ENCODE assay signal across 26 mouse cellular contexts in the genomic region with DNA sequence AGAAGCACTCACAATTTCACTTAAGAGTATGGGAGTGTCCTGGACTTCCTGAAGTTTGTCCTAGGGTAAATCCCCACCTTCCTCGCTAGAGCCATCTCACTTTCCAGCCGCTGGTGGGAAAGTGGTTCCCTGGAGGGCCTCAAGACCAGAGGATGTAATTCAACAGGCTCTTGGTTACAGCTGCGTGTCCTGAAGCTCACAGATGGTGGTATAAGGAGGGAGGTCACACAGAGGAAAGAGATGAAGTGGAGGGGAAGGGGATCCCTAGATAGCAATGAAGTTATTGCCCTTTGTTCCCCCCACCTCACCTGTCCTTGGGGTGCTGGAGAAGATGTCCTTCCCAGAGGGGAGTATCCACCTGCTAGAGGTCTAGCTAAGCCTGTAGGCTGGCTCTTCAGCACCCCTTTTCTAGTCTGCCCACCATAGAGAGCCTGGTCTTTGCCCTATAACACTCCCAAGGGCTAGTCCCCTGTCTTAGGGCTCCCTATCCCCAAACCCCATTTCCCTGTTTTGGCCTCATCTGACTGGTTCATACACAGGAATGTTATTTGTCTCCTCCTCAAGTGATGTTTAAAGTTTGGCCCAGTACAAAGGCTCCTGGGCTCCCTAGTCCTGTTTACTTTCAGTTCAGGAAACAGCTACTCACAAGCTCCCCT. TPM values are rescaled to one million over a fixed set of nuclear protein-coding genes. Genes with fewer than 3 reads are reported as not detected.
DNase-seq lines count a peak whose midpoint lies in the region; ATAC-seq and TF ChIP-seq lines count a peak whose summit lies in the region.
"Had no signal": no experiment of that assay in that cellular context is flagged by ENCODE, and none has a peak within 500 bp of the region (broad histone marks: within the 10 kb centered on the region; RNA-seq: fewer than 3 reads in every experiment).

No protein-coding gene starts in this region.

- H3K36me3 ChIP-seq in intestine, embryonic 14.5 days (ENCODE audit: control insufficient read depth, insufficient read depth, low read length) = no peaks in the 10 kb centered on the region
- no peaks in the 10 kb centered on the region for H3K36me3 ChIP-seq in intestine, postnatal 0 days (ENCODE audit: control insufficient read depth, insufficient read depth)
- H3K36me3 ChIP-seq in embryonic facial prominence, embryonic 10.5 days (replicated peaks) = no peaks in the 10 kb centered on the region
- H3K36me3 ChIP-seq in limb, embryonic 11.5 days (ENCODE audit: control insufficient read depth, insufficient read depth, low read length) = no peaks in the 10 kb centered on the region
- no peaks in the 10 kb centered on the region for H3K36me3 ChIP-seq in lung, postnatal 0 days (ENCODE audit: insufficient read depth, low read length)
- H3K36me3 ChIP-seq: embryonic facial prominence, embryonic 12.5 days; forebrain, embryonic 12.5 days; heart, embryonic 15.5 days; intestine, embryonic 15.5 days had no signal

- 5% methylated on average over 3 of the region's 3 CpGs for WGBS in intestine, embryonic 14.5 days
- WGBS in intestine, postnatal 0 days = 6% methylated on average over 3 of the region's 3 CpGs
- under 1% methylated on average over 3 of the region's 3 CpGs for whole genome bisulfite sequencing in embryonic facial prominence, embryonic 10.5 days
- WGBS in limb, embryonic 11.5 days = 2% methylated on average over 3 of the region's 3 CpGs
- 2% methylated on average over 3 of the region's 3 CpGs for WGBS in lung, postnatal 0 days

- no peak for DNase-seq in gastrocnemius, adult 2 months
- DNase-seq in gastrocnemius, postnatal 10 days = no peak
- peak; percentile 57 for DNase-seq in intestine, embryonic 14.5 days (ENCODE audit: low spot score)
- peak; percentile 18 for DNase-seq in embryonic facial prominence, embryonic 10.5 days (ENCODE audit: low spot score)
- peak; percentile 42 for DNase-seq in limb, embryonic 11.5 days (ENCODE audit: low spot score)
- no peak for DNase-seq in lung, postnatal 0 days (ENCODE audit: low spot score)
- DNase-seq: adrenal gland, postnatal 25 days; cerebellum, adult 18-20 months; cerebellum, adult 9-11 months; cerebellum, postnatal 36 days; gastrocnemius, postnatal 36 days; heart, postnatal 14 days had no signal

- H3K4me1 ChIP-seq in intestine, embryonic 14.5 days (replicated peaks; ENCODE audit: control insufficient read depth, insufficient read depth, low read length) = peaks cover 6% of the 10 kb centered on the region
- 0 out of 2 replicates have a peak, but pooled peaks cover 5% of the 10 kb centered on the region for H3K4me1 ChIP-seq in intestine, postnatal 0 days (replicated peaks; ENCODE audit: control insufficient read depth, insufficient read depth, low read length)
- peaks cover 33% of the 10 kb centered on the region for H3K4me1 ChIP-seq in embryonic facial prominence, embryonic 10.5 days
- H3K4me1 ChIP-seq in limb, embryonic 11.5 days (ENCODE audit: control insufficient read depth, insufficient read depth, low read length) = peaks cover 12% of the 10 kb centered on the region; the same call in 1 of the 2 replicates
- no peaks in the 10 kb centered on the region; the same call in 1 of the 2 replicates for H3K4me1 ChIP-seq in lung, postnatal 0 days (ENCODE audit: insufficient read depth, low read depth, low read length)

- peaks cover 100% of the 10 kb centered on the region for H3K27me3 ChIP-seq in intestine, embryonic 14.5 days (replicated peaks; ENCODE audit: control insufficient read depth, insufficient read depth, low read length)
- H3K27me3 ChIP-seq in intestine, postnatal 0 days (replicated peaks; ENCODE audit: control insufficient read depth, insufficient read depth, low read length) = peaks cover 99% of the 10 kb centered on the region
- H3K27me3 ChIP-seq in embryonic facial prominence, embryonic 10.5 days (replicated peaks; ENCODE audit: low read depth, poor library complexity, severe bottlenecking) = peaks cover 100% of the 10 kb centered on the region
- H3K27me3 ChIP-seq in limb, embryonic 11.5 days (ENCODE audit: control insufficient read depth, insufficient read depth, low read length) = peaks cover 91% of the 10 kb centered on the region
- peaks cover 91% of the 10 kb centered on the region for H3K27me3 ChIP-seq in lung, postnatal 0 days (replicated peaks; ENCODE audit: insufficient read depth, low read length)
- H3K27me3 ChIP-seq: CH12.LX had no signal

- H3K4me2 ChIP-seq in intestine, embryonic 14.5 days (ENCODE audit: low read length) = no peak overlapping the region
- H3K4me2 ChIP-seq in intestine, postnatal 0 days (replicated peaks; ENCODE audit: low read depth) = no peak overlapping the region
- H3K4me2 ChIP-seq in limb, embryonic 11.5 days (ENCODE audit: low read depth, severe bottlenecking) = no peak overlapping the region
- no peak overlapping the region for H3K4me2 ChIP-seq in lung, postnatal 0 days (replicated peaks; ENCODE audit: low read depth, low read length)
- H3K4me2 ChIP-seq: embryonic facial prominence, embryonic 12.5 days; forebrain, embryonic 12.5 days; heart, embryonic 11.5 days; heart, embryonic 15.5 days; intestine, embryonic 15.5 days had no signal

- no peak for TF ChIP-seq CTCF in gastrocnemius, adult 2 months (IDR thresholded peaks at IDR 0.05)
- no peak for TF ChIP-seq CTCF in intestine, postnatal 0 days (IDR thresholded peaks at IDR 0.05; ENCODE audit: low read depth)
- no peak for TF ChIP-seq CTCF in lung, postnatal 0 days (IDR thresholded peaks at IDR 0.05)

- TF ChIP-seq EP300 in lung, postnatal 0 days (IDR thresholded peaks at IDR 0.05) = no peak

- ATAC-seq in intestine, embryonic 14.5 days (replicated peaks; ENCODE audit: low FRiP score, low TSS enrichment, low read depth) = no peak
- ATAC-seq in intestine, postnatal 0 days = no peak
- ATAC-seq in limb, embryonic 11.5 days (ENCODE audit: insufficient number of reproducible peaks, low FRiP score, low TSS enrichment, low read depth) = no peak
- no peak for ATAC-seq in lung, postnatal 0 days
- ATAC-seq: activated CD4-positive, CD25-positive, alpha-beta regulatory T cell, adult 4 months; forebrain, embryonic 16.5 days; hindbrain, embryonic 16.5 days; intestine, embryonic 15.5 days; Patski had no signal

- peak overlapping the region; percentile 84 for H3K4me3 ChIP-seq in gastrocnemius, adult 2 months
- no peak overlapping the region for H3K4me3 ChIP-seq in intestine, embryonic 14.5 days (ENCODE audit: low read depth, low read length)
- H3K4me3 ChIP-seq in intestine, postnatal 0 days (ENCODE audit: low read depth, low read length) = no peak overlapping the region
- H3K4me3 ChIP-seq in embryonic facial prominence, embryonic 10.5 days = no peak overlapping the region
- H3K4me3 ChIP-seq in limb, embryonic 11.5 days (ENCODE audit: low read depth, low read length) = no peak overlapping the region
- no peak overlapping the region for H3K4me3 ChIP-seq in lung, postnatal 0 days (ENCODE audit: low read depth, low read length)
- H3K4me3 ChIP-seq: embryonic facial prominence, embryonic 12.5 days; forebrain, embryonic 12.5 days; intestine, embryonic 15.5 days had no signal

- no peak overlapping the region for H3K9ac ChIP-seq in intestine, embryonic 14.5 days (ENCODE audit: low read length)
- H3K9ac ChIP-seq in intestine, postnatal 0 days (ENCODE audit: low read depth, low read length) = no peak overlapping the region
- no peak overlapping the region for H3K9ac ChIP-seq in limb, embryonic 11.5 days (ENCODE audit: low read length)
- H3K9ac ChIP-seq in lung, postnatal 0 days (replicated peaks; ENCODE audit: low read depth) = no peak overlapping the region
- H3K9ac ChIP-seq: embryonic facial prominence, embryonic 12.5 days; forebrain, embryonic 12.5 days; heart, embryonic 15.5 days; intestine, embryonic 15.5 days had no signal

- intact Hi-C loops in gastrocnemius, adult 2 months (cut with DNase I) = loop anchor here (10.0 kb wide), 1 partner anchor 355 kb away; no protein-coding TSS in a partner anchor

- H3K9me3 ChIP-seq in intestine, embryonic 14.5 days (ENCODE audit: control insufficient read depth, low read length) = no peaks in the 10 kb centered on the region
- H3K9me3 ChIP-seq in intestine, postnatal 0 days (ENCODE audit: control insufficient read depth) = no peaks in the 10 kb centered on the region
- no peaks in the 10 kb centered on the region for H3K9me3 ChIP-seq in embryonic facial prominence, embryonic 10.5 days
- H3K9me3 ChIP-seq in limb, embryonic 11.5 days (ENCODE audit: control insufficient read depth, low read length) = no peaks in the 10 kb centered on the region
- H3K9me3 ChIP-seq in lung, postnatal 0 days (ENCODE audit: low read length) = no peaks in the 10 kb centered on the region
- H3K9me3 ChIP-seq: embryonic facial prominence, embryonic 12.5 days; forebrain, embryonic 12.5 days; heart, embryonic 15.5 days; intestine, embryonic 15.5 days had no signal

- peak overlapping the region; percentile 51; the same call in 1 of the 2 replicates for H3K27ac ChIP-seq in gastrocnemius, adult 2 months
- H3K27ac ChIP-seq in intestine, embryonic 14.5 days (ENCODE audit: low read depth) = no peak overlapping the region
- H3K27ac ChIP-seq in intestine, postnatal 0 days (ENCODE audit: low read depth, low read length) = no peak overlapping the region
- H3K27ac ChIP-seq in embryonic facial prominence, embryonic 10.5 days (replicated peaks) = no peak overlapping the region
- H3K27ac ChIP-seq in limb, embryonic 11.5 days (replicated peaks; ENCODE audit: low read depth, low read length) = no peak overlapping the region
- no peak overlapping the region for H3K27ac ChIP-seq in lung, postnatal 0 days (ENCODE audit: low read length)
- H3K27ac ChIP-seq: embryonic facial prominence, embryonic 12.5 days; forebrain, embryonic 12.5 days; heart, embryonic 15.5 days; intestine, embryonic 15.5 days had no signal

RNA-seq across cellular contexts. Expression of gene Dmrt2, which starts 2.5 kb away (rescaled TPM):
- total RNA-seq in gastrocnemius, adult 2 months (2021) = 1 to 10 TPM; 4.5 to 8.8 TPM
- 1 to 10 TPM; 5.3 to 6.4 TPM for total RNA-seq in gastrocnemius, postnatal 10 days (2021)
- polyA plus RNA-seq in intestine, embryonic 14.5 days (2014; fragmentation: Nextera tagmentation; extraction: Ambion mirVana) = 0.18 TPM in 1 of 2 replicates, not detected in the other
- polyA plus RNA-seq in intestine, postnatal 0 days (2015; fragmentation: Nextera tagmentation; extraction: Ambion mirVana) = 0.07 and 0.16 TPM in 2 replicates
- 1.3 and 1.6 TPM in 2 replicates for polyA plus RNA-seq in embryonic facial prominence, embryonic 10.5 days (2016; fragmentation: Nextera tagmentation; extraction: Ambion mirVana)
- polyA plus RNA-seq in limb, embryonic 11.5 days (2014; fragmentation: Nextera tagmentation; extraction: Ambion mirVana) = 11.1 and 11.5 TPM in 2 replicates
- 0.18 and 0.20 TPM in 2 replicates for polyA plus RNA-seq in lung, postnatal 0 days (2015; fragmentation: Nextera tagmentation; extraction: Ambion mirVana)
- total RNA-seq: CH12.LX; hematopoietic stem cell, adult 5-6 weeks had no signal
- polyA plus RNA-seq: activated CD4-positive, CD25-positive, alpha-beta regulatory T cell, adult 4 months; hindbrain, embryonic 16.5 days; Patski had no signal

RNA-seq across cellular contexts. Expression of gene Dmrt3, which starts 59.6 kb away (rescaled TPM):
- not detected for total RNA-seq in gastrocnemius, adult 2 months (2021)
- total RNA-seq in gastrocnemius, postnatal 10 days (2021) = not detected
- 0.45 and 0.69 TPM in 2 replicates for polyA plus RNA-seq in intestine, embryonic 14.5 days (2014; fragmentation: Nextera tagmentation; extraction: Ambion mirVana)
- 0.08 TPM in 1 of 2 replicates, not detected in the other for polyA plus RNA-seq in intestine, postnatal 0 days (2015; fragmentation: Nextera tagmentation; extraction: Ambion mirVana)
- polyA plus RNA-seq in embryonic facial prominence, embryonic 10.5 days (2016; fragmentation: Nextera tagmentation; extraction: Ambion mirVana) = 1.7 and 2.1 TPM in 2 replicates
- polyA plus RNA-seq in limb, embryonic 11.5 days (2014; fragmentation: Nextera tagmentation; extraction: Ambion mirVana) = 0.05 and 0.07 TPM in 2 replicates
- 0.07 and 0.24 TPM in 2 replicates for polyA plus RNA-seq in lung, postnatal 0 days (2015; fragmentation: Nextera tagmentation; extraction: Ambion mirVana)
- total RNA-seq: adrenal gland, adult 18-20 months; adrenal gland, postnatal 25 days; CH12.LX; gastrocnemius, adult 18-20 months; gastrocnemius, postnatal 36 days; heart, postnatal 14 days; hematopoietic stem cell, adult 5-6 weeks had no signal
- polyA plus RNA-seq: activated CD4-positive, CD25-positive, alpha-beta regulatory T cell, adult 4 months; Patski had no signal

Comparison
In these comparisons a context has a peak if more than half of its experiments do, and no peak if none do; other contexts are left out.
1. DNase-seq: peak in intestine, embryonic 14.5 days (single experiment), embryonic facial prominence, embryonic 10.5 days (single experiment) and limb, embryonic 11.5 days (single experiment); none in gastrocnemius, adult 2 months (single experiment), gastrocnemius, postnatal 10 days (single experiment) and lung, postnatal 0 days (single experiment).